Mouse (Mus musculus): Measurements from ENCODE around the gene Eif2s1. TPM values are rescaled to one million over a fixed set of nuclear protein-coding genes. Genes with fewer than 3 reads are reported as not detected.

The Eif2s1 gene
- 40.7 and 44.0 TPM in 2 replicates for polyA plus RNA-seq (2012; ENCODE audit: insufficient read depth, insufficient read length, missing spikeins)

DNA sequence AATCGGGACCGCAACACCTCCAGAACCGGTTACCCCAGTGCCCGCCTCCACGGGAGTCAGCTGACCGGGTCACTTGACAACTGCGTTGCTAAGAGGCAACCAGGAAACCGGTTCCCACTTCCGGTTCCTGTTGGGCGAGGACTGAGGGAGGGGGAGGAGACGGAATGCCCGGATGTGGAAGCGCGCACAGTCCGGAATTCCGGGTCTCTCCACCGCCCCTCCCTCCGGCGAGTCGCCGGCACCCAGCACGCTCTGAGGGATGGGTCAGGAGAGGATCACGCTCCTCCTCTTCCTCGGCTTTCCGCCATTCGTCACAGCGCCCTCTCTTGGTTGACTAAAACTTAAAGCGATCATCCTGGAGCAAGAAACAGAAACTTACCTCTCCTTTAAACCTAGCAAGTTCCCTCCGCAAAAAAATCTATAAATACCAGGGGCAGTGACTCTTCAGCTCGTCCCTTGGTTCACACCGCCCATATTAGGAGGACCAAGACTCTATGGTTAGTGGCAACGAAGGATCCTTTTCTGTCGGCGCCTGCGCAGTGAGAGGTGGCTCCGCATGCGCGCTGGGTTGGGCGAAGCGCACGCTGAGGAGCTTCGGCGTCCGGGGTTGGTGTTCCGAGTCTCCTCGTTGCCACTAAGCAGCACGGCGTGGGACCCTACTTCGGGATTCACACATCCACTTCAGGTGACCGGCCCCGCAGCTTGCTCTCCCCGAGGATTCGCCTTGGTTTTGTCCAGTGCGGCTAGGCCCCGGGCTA is at the start of gene Eif2s1, which contains the start of gene Atp6v1d:
Eif2s1 (plus strand) TSS at position 324 of the 758 bp plus-strand sequence.
Atp6v1d (minus strand) TSS at position 143 of the 758 bp plus-strand sequence.
- TF ChIP-seq CTCF (IDR thresholded peaks at IDR 0.05; ENCODE audit: low read depth, low read length) = peak; percentile 97
- TF ChIP-seq POLR2A (IDR thresholded peaks at IDR 0.05; ENCODE audit: borderline replicate concordance, low read depth, low read length) = no peak
- Histone ChIP-seq H3K27ac (ENCODE audit: insufficient read depth, low read depth, low read length) (peak within 1 kb of the TSS; percentile 91), H3K4me1 (ENCODE audit: control insufficient read depth, insufficient read depth, low read length) (peaks cover 18% of the 10 kb centered on the region), H3K4me3 (ENCODE audit: insufficient read depth, low read length) (peak within 1 kb of the TSS; percentile 79)

GRCm38 (mm10) chr12:78814437-78814836 is 47.2 kb upstream of the Eif2s1 start:
- Histone ChIP-seq H3K27ac (ENCODE audit: insufficient read depth, low read depth, low read length) (no peak overlapping the region), H3K4me1 (ENCODE audit: control insufficient read depth, insufficient read depth, low read length) (no peaks in the 10 kb centered on the region), H3K4me3 (ENCODE audit: insufficient read depth, low read length) (no peak overlapping the region)
- TF ChIP-seq POLR2A (IDR thresholded peaks at IDR 0.05; ENCODE audit: borderline replicate concordance, low read depth, low read length) = no peak
- no peak for TF ChIP-seq CTCF (IDR thresholded peaks at IDR 0.05; ENCODE audit: low read depth, low read length)

DNA sequence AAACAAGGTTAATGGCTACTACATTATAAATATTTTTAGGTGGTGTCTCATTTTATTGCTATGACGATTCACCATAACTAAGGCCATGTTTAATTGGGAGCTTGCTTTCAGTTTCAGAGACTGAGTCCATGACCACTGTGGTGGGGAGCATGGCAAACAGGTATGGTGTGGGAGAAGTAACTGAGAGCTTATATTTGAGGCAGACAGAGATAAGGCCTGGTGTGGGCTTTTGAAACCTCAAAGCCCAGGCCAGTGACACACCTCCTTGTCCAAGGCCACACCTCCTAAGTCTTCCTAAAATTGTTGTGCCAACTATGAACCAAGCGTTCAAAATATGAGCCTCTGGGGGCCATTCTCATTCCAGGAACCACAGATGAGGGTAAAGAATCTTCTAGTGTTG is 27.1 kb upstream of the Eif2s1 start:
- Histone ChIP-seq H3K27ac (ENCODE audit: insufficient read depth, low read depth, low read length) (no peak overlapping the region), H3K4me1 (ENCODE audit: control insufficient read depth, insufficient read depth, low read length) (no peaks in the 10 kb centered on the region), H3K4me3 (ENCODE audit: insufficient read depth, low read length) (no peak overlapping the region)
- TF ChIP-seq CTCF (IDR thresholded peaks at IDR 0.05; ENCODE audit: low read depth, low read length) = no peak
- no peak for TF ChIP-seq POLR2A (IDR thresholded peaks at IDR 0.05; ENCODE audit: borderline replicate concordance, low read depth, low read length)

DNA sequence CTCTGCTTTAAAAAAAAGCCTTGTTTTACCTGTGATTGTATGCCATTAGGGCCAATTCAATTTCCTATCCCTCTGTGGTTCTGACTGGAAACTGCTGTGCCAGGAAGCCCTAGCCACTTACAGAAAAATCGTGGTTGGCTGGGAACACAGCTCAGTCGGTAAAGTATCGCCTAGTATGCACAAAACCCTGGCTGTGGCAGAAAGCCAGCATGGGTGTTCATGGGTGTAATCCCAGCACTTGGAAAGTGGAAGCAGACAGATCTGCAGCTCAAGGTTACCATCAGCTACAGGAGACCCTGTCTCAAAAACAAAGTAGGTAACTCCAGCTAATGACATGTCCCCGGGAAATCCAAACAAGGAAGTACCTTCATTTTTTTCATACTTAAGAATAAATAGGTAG is 21.7 kb upstream of the Eif2s1 start:
- TF ChIP-seq POLR2A (IDR thresholded peaks at IDR 0.05; ENCODE audit: borderline replicate concordance, low read depth, low read length) (no peak), CTCF (IDR thresholded peaks at IDR 0.05; ENCODE audit: low read depth, low read length) (no peak)
- Histone ChIP-seq H3K4me3 (ENCODE audit: insufficient read depth, low read length) (no peak overlapping the region), H3K27ac (ENCODE audit: insufficient read depth, low read depth, low read length) (no peak overlapping the region), H3K4me1 (ENCODE audit: control insufficient read depth, insufficient read depth, low read length) (no peaks in the 10 kb centered on the region)

DNA sequence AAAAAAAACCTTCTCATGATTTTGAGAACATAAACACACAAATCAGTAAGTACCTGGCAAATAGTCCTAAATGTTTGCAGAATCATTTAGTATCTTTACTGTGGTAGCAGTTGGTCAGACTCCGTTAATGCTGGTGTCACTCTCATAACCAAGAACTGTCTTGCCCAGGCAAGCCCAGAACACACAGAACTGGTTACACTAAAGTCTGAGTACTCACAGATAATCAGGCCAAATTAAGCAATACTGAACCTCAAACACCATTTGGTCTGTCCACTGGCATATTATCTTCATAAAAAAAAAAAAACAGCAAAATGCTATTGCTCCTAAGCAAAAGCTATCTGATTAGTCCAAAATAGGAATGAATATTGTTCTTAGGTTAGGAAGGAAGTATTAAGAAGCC is 19.2 kb upstream of the Eif2s1 start:
- TF ChIP-seq CTCF (IDR thresholded peaks at IDR 0.05; ENCODE audit: low read depth, low read length) (no peak), POLR2A (IDR thresholded peaks at IDR 0.05; ENCODE audit: borderline replicate concordance, low read depth, low read length) (no peak)
- H3K27ac ChIP-seq (ENCODE audit: insufficient read depth, low read depth, low read length) = no peak overlapping the region
- no peak overlapping the region for H3K4me3 ChIP-seq (ENCODE audit: insufficient read depth, low read length)
- no peaks in the 10 kb centered on the region for H3K4me1 ChIP-seq (ENCODE audit: control insufficient read depth, insufficient read depth, low read length)

DNA sequence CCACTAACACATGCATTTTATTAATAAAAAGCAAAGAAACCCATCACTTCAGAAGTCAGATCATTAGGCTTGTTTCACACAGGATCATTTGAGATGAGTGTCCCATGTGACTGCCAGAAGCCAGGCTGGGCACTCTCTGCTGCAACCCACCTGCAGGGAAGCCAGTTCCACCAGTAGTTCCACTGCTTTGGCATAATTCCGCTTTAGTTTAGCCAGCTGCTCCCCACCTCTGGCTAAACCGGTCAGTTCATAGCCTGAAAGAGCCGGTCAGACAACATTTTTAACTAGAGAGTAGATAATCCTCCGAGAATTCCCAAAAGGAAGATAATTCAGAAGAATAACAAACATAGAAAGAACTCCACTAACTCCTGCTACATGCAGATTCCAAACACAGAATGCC is 13.4 kb upstream of the Eif2s1 start:
- no peak overlapping the region for H3K27ac ChIP-seq (ENCODE audit: insufficient read depth, low read depth, low read length)
- no peak for TF ChIP-seq CTCF (IDR thresholded peaks at IDR 0.05; ENCODE audit: low read depth, low read length)
- no peak for TF ChIP-seq POLR2A (IDR thresholded peaks at IDR 0.05; ENCODE audit: borderline replicate concordance, low read depth, low read length)
- H3K4me1 ChIP-seq (ENCODE audit: control insufficient read depth, insufficient read depth, low read length) = no peaks in the 10 kb centered on the region
- H3K4me3 ChIP-seq (ENCODE audit: insufficient read depth, low read length) = no peak overlapping the region

- Histone ChIP-seq H3K4me3 (ENCODE audit: insufficient read depth, low read length) (peak overlapping the region; percentile 79), H3K4me1 (ENCODE audit: control insufficient read depth, insufficient read depth, low read length) (peaks cover 18% of the 10 kb centered on the region), H3K27ac (ENCODE audit: insufficient read depth, low read depth, low read length) (peak overlapping the region; percentile 83)
- no peak for TF ChIP-seq POLR2A (IDR thresholded peaks at IDR 0.05; ENCODE audit: borderline replicate concordance, low read depth, low read length)
- TF ChIP-seq CTCF (IDR thresholded peaks at IDR 0.05; ENCODE audit: low read depth, low read length) = no peak
These were observed 611 bp upstream of the Eif2s1 start for GRCm38 (mm10) chr12:78860921-78861495.

- TF ChIP-seq POLR2A (IDR thresholded peaks at IDR 0.05; ENCODE audit: borderline replicate concordance, low read depth, low read length) = no peak
- TF ChIP-seq CTCF (IDR thresholded peaks at IDR 0.05; ENCODE audit: low read depth, low read length) = no peak
These were observed 673 bp downstream of the Eif2s1 start for GRCm38 (mm10) chr12:78862254-78862730.

DNA sequence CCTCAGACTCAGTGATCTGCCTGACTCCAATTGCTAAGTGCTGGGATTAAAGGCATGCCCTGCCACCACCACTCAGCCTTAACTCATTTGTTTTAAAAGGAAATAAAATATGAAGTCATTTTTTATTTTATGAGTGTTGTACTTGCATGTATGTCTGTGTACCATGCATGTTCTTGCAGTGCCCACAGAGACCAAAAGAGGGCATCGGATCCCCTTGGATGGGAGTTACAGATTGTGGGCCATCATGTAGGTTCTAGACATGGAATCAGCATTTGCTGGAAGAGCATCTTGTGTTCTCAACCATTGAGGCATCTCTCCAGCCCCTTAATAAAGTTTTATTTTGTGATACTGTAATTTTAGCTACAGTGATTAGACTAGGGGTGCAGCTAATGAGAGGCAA is 3.8 kb downstream of the Eif2s1 start:
- H3K4me3 ChIP-seq (ENCODE audit: insufficient read depth, low read length) = no peak overlapping the region
- H3K4me1 ChIP-seq (ENCODE audit: control insufficient read depth, insufficient read depth, low read length) = peaks cover 15% of the 10 kb centered on the region
- TF ChIP-seq CTCF (IDR thresholded peaks at IDR 0.05; ENCODE audit: low read depth, low read length) (peak; percentile 20; the same call in 1 of the 2 replicates), POLR2A (IDR thresholded peaks at IDR 0.05; ENCODE audit: borderline replicate concordance, low read depth, low read length) (no peak)
- no peak overlapping the region for H3K27ac ChIP-seq (ENCODE audit: insufficient read depth, low read depth, low read length)

More at GRCm38 (mm10) chr12:78862254-78862730, 673 bp downstream of the Eif2s1 start:
- peaks cover 19% of the 10 kb centered on the region for H3K4me1 ChIP-seq (ENCODE audit: control insufficient read depth, insufficient read depth, low read length)
- H3K4me3 ChIP-seq (ENCODE audit: insufficient read depth, low read length) = peak overlapping the region; percentile 78
- peak overlapping the region; percentile 91 for H3K27ac ChIP-seq (ENCODE audit: insufficient read depth, low read depth, low read length)

GRCm38 (mm10) chr12:78868115-78868514 is 6.5 kb downstream of the Eif2s1 start:
- H3K4me3 ChIP-seq (ENCODE audit: insufficient read depth, low read length) = no peak overlapping the region
- H3K4me1 ChIP-seq (ENCODE audit: control insufficient read depth, insufficient read depth, low read length) = peaks cover 15% of the 10 kb centered on the region
- H3K27ac ChIP-seq (ENCODE audit: insufficient read depth, low read depth, low read length) = peak overlapping the region; percentile 66
- no peak for TF ChIP-seq CTCF (IDR thresholded peaks at IDR 0.05; ENCODE audit: low read depth, low read length)
- no peak for TF ChIP-seq POLR2A (IDR thresholded peaks at IDR 0.05; ENCODE audit: borderline replicate concordance, low read depth, low read length)

Data from bone marrow macrophage, adult 2 months (primary cell).